Mouse (Mus musculus) cerebellum, adult (tissue): ENCODE data around the gene Nrbp1.

ENCODE experiments used
- ATAC-seq: cut with Nextera tagmentation; 2 replicates; pipeline ENCODE4 v1.9.2; 2017; ENCODE audit warnings: mild to moderate bottlenecking, moderate library complexity, mixed read lengths; ENCODE audit not compliant: insufficient number of reproducible peaks, low FRiP score, low TSS enrichment

Gene Nrbp1

DNA sequence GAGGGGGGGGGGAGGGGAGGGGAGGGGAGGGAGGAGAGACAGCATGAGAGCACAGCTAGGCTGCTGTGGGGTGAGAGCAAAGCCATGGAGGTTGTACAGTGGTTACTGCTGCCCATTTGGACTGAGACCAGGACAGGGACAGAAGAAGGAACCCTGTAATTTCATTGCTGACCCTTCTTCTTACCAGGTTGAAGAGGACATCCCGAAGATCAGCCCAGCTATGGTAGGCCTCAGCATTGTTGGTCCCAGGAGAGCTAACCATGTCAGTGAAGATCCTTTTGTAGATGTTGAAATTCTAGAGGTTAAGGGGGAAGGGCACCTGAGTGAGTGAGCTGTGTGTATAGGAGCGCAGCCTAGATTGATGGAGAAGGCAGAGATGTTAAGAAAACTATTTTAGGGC lies 14.7 kb downstream of the Nrbp1 start:
- ATAC-seq = no peak

GRCm38 (mm10) chr5:31255971-31256370 lies 15.3 kb downstream of the Nrbp1 start:
- ATAC-seq = no peak

DNA sequence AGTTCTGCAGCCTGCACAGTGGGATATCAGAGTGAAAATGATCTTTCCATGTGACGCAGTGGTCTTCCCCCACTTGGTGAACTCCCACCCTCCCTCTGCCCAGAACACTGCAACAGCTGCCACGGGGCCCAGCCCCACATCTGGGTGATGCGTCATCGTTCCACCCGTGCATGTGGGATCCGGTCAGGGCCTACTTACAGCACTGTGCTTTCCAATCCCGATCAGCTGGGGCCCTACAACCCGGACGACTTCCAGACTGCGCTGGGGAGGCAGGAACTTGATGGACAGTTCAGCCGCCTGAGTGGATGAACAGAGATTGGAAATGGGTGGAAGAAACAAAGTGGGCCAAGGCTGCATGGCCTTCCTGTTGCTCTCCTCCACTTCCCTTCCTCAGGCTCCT lies 17.0 kb downstream of the Nrbp1 start:
- ATAC-seq = no peak

GRCm38 (mm10) chr5:31266101-31266500 lies 25.4 kb downstream of the Nrbp1 start:
- no peak for ATAC-seq

DNA sequence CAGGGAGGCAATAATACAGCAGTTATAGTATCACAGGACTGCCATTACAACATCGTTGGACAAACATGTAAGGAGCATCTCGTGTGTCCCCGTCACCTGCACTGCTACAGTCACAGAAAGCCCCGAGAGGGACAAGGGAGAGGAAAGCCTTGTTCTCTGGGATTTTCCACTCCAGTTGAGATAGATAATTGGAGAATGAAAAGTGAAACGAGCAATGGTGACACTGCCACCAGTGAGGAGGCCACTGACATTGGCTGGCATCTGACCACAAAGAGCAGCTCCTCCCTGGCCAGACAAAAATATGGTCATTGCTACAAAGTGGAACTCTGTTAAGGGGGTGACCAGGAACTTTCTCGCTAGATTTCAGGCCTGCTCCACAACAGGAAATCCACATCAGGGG lies 27.0 kb downstream of the Nrbp1 start:
- no peak for ATAC-seq

DNA sequence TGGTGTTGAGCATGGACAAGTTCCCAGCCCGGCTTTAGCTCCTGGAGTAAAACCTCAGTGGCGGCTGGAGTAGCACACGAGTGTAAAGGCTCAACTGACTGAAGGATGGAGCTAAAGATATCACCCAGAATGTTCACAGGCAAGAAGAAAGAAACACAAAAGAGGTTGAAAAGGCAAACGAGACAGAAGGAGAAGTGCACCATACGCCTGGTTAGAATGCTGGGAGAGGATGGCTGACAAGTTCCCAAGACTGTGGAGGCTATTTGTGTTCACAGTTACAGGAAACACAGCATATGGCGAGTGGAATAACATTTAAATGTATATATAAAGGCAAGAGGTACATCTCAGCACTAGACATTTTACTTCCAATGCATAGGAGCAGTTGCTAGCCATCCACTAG lies 32.4 kb downstream of the Nrbp1 start:
- ATAC-seq = no peak

GRCm38 (mm10) chr5:31279245-31279988 lies 38.8 kb downstream of the Nrbp1 start:
- no peak for ATAC-seq

DNA sequence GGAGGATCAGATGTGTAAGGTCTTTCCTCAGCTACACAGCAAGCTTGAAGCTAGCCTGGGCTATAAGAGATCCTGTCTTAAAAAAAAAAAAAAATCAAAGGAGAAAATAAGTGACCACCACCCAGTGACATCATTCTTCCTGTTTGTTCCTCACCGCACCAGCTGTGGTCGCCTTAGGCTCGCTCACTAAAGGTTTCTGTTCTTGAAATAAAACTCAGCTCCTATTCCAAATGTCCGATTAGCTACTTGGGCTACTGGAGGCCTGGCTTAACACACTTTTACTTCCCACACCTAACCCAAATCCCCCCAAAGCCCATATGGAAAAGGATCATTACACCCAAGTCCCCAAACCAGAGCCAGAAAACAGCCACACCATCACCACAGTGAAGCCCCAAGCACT lies 47.6 kb downstream of the Nrbp1 start:
- no peak for ATAC-seq

DNA sequence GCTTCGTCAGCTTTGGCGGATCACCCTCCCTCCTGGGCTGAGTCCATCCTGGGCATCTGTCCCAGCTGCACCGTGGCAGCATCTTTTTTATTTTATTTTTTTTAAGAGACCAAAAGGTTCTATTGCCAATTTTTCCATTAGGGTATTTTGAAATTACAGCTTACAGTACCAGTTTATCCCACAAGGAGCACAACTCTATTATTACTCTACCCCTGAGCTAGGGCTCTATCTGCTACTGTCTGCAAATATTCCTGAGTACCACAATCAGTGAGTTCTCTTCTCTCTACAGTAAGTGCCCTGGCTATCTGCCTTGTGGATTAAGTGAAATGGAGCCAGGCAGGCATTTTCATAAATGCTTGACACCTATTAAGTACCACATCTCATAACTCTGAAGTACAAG lies 48.0 kb downstream of the Nrbp1 start:
- no peak for ATAC-seq

DNA sequence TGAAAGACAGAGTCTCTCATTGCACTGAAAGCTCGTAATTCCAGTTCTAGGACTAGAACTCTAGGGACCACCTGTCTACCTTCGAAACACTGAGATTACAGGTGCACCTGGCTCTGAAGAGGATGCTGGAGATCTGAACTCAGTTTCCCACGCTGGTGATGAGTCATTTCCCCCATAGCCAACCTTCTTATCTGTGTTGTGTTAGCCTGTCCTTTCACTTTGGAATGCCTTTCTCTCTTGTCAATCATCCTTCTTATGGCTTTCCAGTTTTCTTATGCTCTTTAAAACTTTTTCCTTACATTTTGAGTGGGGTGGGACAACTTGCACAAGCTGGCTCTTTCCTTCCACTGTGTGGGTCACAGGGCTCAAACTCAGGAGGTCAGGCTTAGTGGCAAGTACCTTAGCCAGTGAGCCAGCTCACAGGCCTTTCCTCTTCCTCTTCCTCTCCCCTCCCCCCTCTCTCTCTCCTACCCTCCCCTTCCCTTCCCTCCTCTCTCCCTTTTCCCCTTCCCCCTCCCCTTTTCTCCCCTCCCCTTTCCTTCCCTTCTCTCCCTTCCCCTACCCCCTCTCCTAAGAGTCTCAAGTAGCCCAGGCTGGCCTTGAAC lies 49.1 kb downstream of the Nrbp1 start:
- ATAC-seq = no peak

GRCm38 (mm10) chr5:31290521-31291360 lies 50.1 kb downstream of the Nrbp1 start, which contains the start of gene Ift172:
Gene Ift172 (minus strand): TSS chr5:31291116.
- ATAC-seq = peak; percentile 92

DNA sequence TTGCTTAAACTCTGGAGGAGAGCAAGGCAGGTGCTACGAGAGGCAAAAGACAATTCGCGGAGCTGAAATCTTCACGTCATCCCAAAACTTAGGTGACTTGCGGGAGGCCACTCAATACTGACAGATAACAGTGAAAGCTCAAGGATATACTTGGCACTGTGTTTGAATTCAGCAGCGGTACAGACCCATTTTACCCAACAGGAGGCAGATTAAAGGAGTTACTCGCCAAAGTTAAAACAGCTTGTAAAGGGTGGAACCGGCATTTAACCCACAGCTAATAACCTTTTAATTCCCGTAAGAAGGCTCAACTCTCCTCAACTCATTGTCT lies 50.7 kb downstream of the Nrbp1 start:
- no peak for ATAC-seq

DNA sequence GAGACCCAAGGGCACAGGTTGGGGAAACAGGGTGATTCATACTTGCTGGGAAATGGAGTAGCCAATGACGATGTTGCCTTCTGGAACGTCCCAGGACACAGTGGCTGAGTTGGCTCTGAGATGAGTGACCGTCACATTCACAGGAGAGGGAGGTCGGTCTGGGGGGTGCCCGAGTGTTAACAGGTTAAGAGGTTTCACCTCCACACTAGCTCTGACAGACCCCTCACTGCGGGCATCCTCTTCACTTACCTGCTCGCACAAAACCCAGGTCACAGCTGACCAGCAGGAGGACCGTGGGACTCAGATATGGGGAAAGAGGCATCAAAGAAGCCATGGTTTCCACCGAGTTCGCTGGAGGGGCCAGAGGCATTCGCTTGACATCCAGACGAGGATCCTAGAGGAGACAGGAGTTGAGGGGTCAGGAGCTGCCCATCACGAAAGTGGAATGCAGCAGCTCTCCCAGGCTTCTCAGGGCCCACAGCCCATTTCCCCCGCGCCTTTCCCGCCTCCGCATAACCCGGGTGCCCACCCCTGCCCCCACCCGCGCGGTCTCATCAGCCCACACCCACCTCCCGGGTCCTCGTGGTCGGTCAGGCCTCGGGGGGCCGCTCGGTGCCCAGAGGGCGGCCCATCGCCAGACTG lies 54.4 kb downstream of the Nrbp1 start:
- no peak for ATAC-seq

DNA sequence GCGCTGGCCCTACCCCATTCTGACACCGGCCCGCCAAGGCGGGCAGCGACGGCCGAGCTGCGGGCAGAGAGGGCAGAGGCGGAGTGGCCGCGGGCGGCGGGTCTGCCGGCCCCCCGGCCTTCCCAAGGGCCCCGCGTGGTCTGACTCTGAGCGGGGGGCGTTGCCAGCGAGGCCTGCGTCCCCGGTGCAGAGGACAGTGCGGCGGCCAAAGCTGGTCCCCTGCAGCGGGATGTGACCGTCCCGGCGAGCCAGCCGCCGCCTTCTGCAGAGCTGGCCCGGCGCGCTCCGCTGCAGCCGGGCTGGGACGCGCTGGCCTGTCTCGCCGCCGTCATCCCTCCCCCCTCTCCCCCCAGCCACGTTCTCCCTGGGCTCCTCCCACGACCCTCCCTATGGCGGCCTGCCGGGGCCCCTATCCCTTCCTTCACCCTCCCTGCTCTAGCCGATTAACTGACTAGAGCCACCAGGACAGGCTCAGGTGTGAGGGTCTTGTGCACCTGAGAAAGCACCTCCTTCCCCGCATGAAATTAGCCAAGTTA lies 55.0 kb downstream of the Nrbp1 start, which contains the start of gene Fndc4:
Gene Fndc4 (minus strand): TSS at position 475 of the 536 bp plus-strand sequence.
- peak; percentile 69 for ATAC-seq

- ATAC-seq = no peak
Measured at GRCm38 (mm10) chr5:31297047-31297757, 56.5 kb downstream of the Nrbp1 start, which contains the start of gene Gckr. Gene Gckr (plus strand): TSS chr5:31297443.

- ATAC-seq = no peak
Measured at GRCm38 (mm10) chr5:31297981-31298380, 57.3 kb downstream of the Nrbp1 start.

- ATAC-seq = no peak
Measured at GRCm38 (mm10) chr5:31298486-31298885, 57.8 kb downstream of the Nrbp1 start.
